Mouse (Mus musculus) frontal cortex, postnatal 10 days (tissue): Measurements from ENCODE around the gene Pla1a.

Experiments
- DNase-seq, 2 experiments: peaks; one replicate each; pipeline ENCODE4 v3.0.0; 2022; ENCODE audit warnings: low spot score in 2 of 2, mixed read lengths in 1 of 2

Pla1a gene

DNA sequence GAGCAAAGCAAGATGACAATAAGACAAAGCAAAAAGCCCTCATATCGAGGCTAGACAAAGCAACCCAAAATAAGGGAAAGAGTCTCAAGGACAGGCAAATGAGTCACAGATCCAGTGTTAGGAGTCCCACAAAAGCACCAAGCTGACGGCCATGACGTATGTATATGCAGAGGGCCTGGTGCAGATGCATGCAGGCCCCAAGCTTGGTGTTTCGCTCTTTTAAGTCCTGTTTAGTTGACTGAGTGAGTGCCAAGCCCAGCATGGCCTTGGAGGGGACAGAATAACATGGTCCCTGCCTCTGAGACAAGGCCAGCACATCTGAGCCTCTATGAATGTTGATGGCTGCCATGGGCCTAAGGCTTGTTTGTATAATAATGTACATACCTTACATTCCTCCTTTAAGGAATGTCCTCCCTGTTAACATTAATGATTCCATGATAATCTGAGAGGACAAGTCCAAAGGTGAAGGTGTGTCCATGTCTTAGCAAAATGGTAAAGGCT, 1.4 kb upstream of the Pla1a start:
- no peak for DNase-seq

DNA sequence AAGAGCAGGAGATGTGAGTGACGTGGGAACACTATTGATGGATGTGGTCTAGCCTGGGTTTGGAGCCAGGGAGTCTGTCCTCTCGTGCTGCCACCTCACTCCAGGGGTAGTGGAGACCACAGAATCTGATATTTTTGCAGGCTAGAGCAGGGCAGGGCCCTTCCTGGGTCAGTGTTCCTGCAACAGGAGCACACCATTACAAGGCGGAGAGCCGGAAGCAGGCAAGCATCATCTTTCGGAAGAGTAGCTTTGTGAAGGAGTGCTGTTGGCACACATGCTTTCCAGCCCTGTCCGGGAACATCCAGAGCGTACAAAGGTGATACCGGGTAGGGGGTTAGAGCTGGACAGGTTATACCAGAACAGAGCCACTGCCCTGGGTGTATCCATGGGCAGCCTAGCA, 569 bp upstream of the Pla1a start:
- DNase-seq = no peak

DNA sequence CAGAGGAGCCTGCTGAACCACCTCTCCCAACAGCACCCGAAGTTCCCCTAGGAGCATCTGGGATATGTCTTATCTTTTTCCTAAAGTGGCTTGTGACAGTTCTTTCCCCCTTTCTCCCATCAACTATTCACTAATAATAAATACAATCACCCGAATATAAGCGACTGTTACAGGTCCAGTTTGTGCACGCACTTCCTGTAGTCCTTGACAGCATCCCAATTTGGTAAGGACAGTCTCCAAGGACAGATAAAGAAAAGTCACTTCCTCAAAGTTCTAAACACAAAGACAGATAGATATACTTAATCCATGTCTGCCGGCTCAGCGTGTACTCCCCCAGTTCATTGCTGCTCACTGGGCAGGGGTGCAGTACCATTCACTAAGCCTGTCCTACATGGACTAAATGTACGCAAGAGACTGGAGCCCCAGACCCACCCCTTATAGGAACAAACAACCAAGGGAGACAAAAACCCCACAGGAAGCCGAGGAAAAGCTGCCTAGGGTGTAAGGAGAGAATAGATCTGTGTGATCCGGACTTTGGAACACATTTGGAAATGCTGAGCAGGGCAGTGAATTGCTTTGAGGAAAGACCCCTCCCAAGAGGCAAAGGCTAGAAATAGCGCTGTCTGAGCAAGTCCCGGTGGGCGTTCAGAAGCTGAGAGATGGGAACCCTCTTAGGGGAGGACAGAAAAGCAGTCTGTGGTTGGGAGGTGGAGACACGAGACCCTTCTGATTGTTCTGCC, 1.3 kb downstream of the Pla1a start:
- no peak for DNase-seq

DNA sequence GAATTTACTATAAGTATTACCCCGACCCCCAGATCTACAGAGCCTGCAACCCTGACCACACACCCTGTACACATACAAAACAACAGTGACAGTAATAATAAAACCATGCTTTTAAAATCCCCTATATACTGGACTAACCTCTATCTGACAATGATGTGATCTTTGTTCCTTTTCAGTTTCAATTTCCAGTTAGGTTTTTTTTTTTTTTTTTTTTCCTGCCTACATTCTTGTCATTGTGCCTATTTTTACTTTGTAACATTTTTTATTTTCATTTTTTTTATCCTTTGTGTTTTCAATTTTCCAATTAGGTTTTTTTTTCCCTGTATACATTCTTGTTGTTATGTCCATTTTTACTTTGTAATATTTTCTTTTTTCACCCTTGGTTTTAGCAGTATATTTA, 7.1 kb downstream of the Pla1a start:
- no peak for DNase-seq

DNA sequence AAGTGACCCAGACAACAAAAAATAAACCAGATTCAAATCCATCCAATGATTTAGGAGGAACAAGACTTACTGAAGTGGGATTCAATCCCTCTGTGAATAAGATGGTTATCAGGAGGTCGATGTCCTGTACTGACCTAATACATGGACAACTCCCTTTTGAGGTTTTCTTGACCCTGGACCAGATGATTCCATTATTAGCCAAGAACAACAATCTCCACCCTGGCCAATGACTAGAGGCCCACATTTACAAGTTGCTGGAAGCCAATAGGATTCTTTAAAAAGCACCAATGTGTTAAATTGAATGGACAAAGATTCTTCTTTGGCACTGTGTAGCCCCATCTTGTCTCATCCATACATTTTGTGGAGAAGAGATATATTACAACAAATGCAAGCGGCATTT, 7.6 kb downstream of the Pla1a start:
- no peak for DNase-seq

DNA sequence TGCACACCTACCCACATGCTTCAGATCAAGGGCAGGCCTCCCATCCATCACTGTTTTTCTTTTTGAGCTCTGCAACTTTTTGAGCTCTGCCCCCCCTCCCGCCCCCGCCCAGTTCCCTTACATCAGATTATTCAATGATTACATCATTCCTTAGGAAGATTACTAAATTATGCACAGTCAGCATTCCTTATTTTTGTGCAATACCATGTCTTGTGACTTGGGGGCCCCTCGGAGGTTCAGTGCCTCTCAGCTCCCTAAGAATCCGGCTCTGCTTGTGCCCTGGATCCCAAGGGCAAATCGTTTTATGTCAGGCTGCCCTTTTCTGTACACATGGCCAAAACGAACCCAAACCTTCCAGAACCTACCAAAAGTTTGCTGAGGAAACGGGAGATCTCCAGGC, 18.0 kb downstream of the Pla1a start:
- DNase-seq = no peak

DNA sequence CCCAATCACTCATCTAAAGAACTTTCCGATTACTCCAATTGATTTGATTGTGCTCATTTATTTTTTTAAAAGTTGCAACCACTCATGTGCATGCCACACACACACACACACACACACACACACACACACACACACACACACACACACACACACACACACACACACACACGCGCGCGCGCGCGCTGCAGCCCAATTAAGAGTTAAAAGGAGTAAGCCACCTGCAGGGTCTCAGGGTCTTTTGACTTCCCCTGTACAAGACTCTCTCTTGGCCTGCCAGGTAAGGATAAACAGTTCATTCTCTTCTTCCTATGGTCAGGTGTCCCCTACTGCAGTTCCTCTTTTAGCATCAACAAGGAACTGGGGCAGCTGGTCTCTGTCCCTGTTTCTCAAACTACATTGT, 24.5 kb downstream of the Pla1a start:
- DNase-seq = no peak

DNA sequence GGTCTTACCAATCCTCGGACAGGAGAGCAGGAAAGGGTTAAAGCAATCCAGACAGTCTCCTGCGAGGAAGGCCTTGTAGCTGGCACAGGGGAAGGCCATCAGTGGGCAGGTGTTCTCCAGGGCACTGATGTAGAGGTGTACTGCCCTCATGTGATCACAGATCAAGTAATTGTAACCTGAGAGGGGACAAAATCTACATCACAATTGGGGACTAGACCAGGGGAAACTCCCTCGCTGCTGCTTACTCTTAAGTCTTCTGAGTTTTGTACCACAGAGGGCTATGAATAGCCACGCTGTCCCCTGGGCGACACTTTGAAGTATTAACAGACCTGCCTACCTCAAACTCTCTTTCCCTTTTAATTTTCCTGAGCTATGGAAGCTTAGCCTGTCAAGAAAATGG, 25.4 kb downstream of the Pla1a start:
- no peak for DNase-seq

DNA sequence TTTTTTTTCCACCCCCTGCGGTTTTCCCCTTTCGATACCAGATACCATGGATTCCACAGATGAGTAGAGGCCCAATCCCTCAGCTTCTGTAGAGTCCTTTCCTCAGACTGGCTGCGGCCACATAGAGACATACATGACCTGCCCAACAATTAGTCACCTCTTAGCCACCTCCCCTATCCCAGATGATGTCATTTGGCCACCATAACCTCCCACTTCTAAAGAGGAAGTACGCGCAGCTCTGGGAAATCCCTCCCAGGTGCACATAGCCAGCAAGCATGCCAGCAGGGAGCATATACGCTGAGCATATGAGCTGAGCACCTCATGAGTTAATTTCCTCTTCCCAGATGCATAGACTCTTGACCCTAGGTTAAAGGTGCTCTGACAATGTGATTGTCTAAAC, 26.2 kb downstream of the Pla1a start:
- no peak for DNase-seq

DNA sequence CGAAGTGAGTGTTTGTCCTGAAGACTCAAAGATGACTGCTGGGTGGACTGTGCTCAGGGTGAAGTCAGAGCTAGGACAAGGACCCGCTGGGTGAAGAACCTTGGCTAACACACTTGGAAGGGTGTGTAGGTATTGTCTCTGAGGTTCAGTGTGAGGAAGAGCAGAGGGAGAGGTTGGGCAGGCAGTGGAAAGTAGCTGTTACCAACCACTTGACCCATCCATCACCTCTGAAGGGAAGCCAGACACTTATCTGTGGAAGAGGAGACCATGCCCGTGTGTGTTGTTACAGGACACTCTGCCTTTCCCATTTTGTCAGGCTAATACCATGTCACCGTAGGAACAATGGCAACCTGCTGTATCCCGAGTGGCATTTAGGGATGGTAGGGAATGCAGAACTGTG, 26.7 kb downstream of the Pla1a start:
- DNase-seq = no peak

DNA sequence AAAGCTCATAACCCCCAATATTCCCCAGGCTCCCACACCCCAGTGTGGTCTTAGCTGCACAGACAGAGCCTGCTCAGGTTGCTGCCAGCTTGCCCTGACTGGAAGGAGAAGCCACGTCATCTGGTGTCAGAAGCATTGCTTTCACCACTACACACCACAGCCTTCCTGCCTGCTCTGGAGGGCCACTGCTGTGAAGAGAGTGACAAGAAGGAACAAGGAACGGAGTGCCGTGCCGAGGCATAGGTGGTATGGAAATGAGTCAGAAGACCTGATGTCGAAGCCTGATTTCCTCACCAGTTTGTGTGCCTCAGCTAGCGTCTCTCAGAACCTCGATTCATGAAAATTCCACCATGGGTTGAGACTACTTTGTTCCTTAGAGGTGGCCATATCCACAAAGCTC, 29.3 kb downstream of the Pla1a start:
- DNase-seq = no peak

DNA sequence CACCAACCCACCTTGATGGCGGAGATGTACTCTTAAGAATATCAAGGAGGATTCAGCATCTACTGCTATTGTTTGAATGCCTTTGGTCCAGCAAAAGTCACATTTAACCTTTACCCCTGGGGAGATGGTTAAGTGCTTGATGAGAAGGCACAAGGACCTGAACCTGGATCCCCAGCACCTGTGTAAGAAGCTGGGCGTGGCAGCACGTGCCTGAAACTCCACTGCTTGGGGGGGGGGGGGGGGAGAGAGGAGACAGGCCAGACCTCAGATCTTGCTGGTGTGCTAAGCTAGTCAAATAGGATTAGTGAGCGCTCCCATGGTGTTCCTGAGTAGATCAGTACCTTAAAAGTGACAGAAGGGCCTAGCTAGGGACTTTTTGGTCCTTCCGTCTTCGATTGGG, 31.5 kb downstream of the Pla1a start:
- no peak for DNase-seq

DNA sequence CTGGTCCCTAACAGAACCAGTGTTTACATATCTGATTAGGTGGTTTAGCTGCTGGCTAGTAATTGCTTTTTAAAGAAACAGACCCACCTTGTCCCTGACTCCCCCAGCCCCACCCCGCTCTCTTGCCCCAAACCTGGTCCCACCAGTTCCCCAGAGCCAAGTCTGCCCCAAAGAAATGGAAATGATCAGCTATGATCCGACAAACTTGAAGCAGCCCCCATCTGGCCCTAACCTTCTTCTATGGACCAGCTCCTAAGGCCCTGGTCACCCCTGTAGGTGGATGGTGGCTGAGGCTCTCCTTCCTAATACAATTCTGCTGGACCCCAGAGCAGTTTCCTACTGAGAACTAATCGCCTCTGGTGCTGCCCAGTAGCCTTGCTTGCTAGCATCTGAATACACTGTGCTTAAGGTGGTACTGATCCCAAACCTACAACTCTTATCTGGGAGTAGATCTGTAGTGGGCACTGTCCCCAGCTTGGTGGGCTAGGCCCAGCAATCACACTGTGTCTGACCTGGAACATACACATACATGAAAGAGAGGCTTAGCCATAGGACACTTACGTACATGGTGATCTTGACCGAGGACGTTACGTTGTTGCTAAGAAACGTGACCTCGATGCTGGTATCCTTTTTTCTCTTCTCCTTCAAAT, 32.5 kb downstream of the Pla1a start:
- DNase-seq = no peak

DNA sequence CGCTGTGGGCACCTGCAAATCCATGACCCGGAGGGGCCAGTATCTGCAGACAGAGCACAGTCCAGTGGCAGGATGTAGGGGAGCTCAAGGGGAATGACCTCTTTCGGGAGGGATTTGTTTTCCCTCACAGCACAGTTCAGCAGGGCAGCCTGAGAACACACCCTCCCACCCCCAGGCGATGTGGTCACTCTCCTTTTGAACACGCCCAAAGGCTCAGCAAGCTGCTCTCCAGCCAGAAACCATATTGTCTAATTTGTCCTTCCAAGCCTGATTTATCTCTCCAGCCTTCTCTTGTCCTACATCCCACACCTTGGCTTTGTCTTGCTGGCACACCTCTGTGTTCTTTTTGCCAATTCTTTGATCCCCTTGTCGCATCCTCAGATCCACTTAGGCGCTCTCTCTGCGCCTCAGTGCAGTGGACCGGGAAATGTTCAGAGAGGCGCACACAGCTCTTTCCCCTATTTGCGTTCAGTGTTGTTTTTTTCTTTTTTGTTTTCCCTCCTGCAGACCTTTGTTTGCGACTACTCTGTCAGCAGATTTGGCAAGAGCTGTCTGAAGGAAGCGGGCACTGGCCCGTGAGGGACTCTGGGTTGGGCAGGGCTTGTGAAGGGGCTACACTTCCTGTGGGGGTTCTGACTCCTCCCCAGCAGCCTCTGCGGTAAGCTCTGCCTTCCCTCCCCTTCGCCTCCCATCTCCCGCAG, 33.3 kb downstream of the Pla1a start:
- peak; percentile 44 to 47 for DNase-seq

DNA sequence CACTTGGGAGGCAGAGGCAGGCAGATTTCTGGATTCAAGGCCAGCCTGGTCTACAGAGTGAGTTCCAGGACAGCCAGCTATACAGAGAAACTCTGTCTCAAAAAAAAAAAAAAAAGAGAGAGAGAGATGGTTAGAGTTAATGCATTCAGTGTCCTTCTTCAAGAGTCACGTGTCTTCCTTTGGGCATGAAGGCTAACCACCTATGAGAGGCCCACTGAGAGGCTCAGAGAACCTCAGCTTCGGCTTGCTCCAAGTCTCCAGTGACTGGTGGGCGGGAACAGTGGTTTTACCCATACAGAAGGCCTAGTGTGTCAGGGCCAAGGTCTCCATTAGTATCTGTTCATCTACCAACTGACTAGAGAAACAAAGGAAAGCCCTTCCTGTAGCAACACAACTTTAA, 33.9 kb downstream of the Pla1a start:
- DNase-seq = no peak

DNA sequence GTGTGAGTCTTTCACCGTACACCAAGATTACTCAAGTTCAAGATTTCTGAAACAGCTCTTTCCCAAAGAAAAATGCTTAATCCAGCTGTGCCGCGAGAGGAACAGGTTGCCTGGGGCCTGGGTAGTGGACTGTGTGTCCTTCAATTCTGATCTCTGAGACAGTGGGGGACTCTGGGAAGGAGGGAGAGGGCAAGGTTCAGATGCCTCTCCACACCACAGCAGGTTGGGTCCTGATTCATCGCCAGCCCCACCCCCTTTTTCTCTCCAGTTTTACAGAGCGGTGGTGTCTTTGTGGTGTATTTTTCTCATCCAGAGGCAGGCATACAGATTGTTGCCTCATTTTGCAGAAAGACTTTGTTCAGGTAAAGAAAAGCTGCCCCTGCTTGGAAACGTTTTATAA, 34.7 kb downstream of the Pla1a start:
- no peak for DNase-seq

DNA sequence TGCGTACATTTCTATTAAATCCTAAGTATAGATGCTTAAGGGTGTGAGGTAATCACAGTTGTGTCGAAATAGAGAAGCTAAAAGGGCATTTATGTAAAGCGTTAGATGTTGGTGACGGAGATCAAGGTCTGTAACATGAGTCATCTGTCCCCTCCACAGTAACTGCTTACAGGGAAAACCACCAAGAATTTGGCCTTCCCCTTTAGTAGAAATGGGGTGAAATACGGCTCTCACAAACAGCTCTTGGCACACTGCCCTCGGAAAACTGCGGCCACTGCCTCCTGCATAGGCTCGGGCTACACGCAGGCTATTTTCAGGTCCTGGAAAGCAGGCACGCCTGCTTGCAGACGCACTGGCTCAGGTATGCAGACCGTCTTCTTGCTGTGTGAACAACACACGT, 36.8 kb downstream of the Pla1a start:
- DNase-seq = no peak

DNA sequence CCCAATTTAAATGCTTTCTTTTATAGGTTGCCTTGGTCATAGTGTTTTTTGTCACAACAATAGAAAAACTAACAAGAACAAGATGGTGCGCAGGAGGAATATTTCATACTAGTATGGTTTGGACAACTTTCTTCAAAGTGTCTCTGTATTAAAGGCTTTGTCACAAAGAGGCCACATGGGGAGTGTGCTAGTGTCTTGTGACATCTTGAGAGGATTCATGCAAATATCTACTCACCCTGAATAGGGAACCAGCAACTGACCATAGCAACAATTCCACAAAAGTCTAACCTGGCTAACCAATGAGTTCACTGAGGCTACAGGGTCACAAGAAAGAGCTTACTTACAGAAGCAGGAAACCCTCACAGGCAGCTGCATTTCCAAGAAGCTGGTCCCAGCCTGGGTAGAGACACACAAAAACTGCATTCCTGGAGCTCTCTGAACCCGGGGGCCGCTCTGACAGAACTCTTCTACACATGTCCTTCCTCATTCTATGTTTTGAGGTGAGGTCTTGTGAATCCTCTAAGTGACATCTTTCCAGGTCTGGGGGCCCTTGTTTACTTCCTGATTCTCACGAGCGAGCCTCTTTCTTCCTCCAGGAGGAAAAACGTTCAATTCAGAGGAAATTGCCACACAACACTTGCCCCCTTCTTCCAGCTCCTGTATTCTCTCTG, 37.8 kb downstream of the Pla1a start:
- no peak for DNase-seq

DNA sequence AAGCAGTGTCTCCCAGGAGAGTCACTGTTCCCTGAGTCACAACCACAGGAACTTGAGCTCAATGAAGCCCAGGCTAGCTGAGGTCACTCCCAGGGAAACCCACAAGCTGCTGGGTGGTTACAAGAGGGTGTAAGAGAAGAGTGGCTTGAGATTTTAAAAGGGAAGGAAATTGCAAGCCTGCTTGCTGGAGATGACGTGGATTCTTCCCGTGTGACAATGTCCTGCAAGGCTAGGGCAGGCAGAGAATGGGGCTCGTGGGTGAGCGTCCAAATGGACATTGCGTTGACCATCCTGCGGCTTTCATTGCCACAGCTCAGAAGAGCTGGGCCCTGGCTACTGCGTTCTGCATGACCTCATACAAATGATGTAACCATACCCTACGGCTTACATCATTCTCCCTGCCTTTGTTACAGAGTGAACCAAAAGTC, 38.7 kb downstream of the Pla1a start:
- DNase-seq = no peak

DNA sequence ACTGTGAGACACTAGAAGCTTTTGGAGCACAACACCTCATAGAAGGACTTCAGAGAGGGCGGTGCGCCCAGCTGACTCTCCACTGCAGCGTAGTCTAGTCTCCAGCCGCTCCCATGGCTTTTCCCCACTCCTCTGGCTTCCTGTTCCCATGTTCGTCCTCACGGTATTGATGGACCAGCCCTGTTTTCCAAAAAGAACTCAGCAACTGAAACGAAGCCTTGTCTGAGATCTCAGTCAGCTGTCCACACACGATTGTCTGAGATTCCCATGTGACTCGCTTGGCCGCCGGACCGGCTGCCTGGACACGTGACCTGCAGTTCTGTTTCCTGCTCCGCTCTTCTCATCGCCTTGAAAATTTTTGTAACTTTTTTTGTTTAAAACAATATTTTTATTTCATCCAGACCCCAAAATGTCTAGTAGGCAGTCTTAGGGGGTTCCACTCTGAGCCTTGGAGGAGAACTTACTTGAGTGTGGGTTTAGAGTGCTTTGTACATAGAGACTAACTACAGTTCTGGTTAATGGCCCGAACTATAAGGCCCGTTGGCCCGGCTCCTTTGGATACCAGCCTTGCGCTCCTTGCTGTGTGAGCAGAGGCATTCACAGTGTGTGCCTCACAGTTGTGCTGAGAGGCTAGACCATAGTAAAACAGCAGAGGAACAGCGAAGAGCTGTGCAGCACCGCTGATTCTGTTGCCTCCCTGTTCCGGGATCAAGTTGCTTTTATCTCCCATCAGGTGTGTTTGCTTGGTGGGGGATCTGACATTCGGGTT, 40.6 kb downstream of the Pla1a start:
- no peak for DNase-seq

DNA sequence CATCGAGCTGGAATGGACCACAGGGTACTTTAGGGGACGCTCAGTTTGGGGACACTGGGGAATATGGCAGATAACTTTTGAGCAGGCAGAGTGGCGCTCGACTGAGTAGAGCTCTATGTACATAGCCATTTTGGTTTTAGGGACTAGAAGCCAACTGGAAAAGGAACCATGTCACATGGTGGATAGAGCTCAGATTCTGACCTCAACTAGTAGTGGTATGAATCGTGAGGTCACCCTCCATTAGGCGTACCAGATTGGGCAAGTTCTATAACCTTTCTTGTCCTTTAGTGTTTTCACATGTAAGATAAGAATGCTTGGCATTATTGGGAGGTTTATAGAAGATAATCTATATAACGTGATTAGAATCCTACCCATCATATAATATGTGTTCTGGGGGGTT, 42.6 kb downstream of the Pla1a start:
- no peak for DNase-seq
